Mouse (Mus musculus) large intestine, adult 2 months (tissue): ENCODE results near the gene Ptdss2. TPM values are rescaled to one million over a fixed set of nuclear protein-coding genes. Genes with fewer than 3 reads are reported as not detected.

Source experiments
- DNase-seq: peaks from one replicate; pipeline ENCODE4 v3.0.0-alpha.2; 2012; ENCODE audit warnings: low read depth, low spot score
- WGBS: fragments of 180-500 bp; shearing (Covaris S2); methylation state at CpG from one replicate; pipeline ENCODE4 v1.1.7; 2018; 5-methylcytosine and 5-hydroxymethylcytosine counted together
- polyA plus RNA-seq: library from polyadenylated mRNA; depleted of rRNA; stranded (reverse); fragments of >200 nt; gene quantifications from 2 replicates; pipeline ENCODE4 v1.2.3, GENCODE M21; 2012; rRNA removed

The Ptdss2 gene
- polyA plus RNA-seq, 1 experiment, result 23.6 TPM

- DNase-seq, result no peak
- 68% methylated on average over 3 of the region's 3 CpGs for WGBS
Measured at GRCm38 (mm10) chr7:141204546-141204945, 82.4 kb downstream of the Ptdss2 start.

GRCm38 (mm10) chr7:141205504-141205903, 83.3 kb downstream of the Ptdss2 start:
- no peak for DNase-seq
- WGBS, result 94% methylated on average over 5 of the region's 5 CpGs

DNA sequence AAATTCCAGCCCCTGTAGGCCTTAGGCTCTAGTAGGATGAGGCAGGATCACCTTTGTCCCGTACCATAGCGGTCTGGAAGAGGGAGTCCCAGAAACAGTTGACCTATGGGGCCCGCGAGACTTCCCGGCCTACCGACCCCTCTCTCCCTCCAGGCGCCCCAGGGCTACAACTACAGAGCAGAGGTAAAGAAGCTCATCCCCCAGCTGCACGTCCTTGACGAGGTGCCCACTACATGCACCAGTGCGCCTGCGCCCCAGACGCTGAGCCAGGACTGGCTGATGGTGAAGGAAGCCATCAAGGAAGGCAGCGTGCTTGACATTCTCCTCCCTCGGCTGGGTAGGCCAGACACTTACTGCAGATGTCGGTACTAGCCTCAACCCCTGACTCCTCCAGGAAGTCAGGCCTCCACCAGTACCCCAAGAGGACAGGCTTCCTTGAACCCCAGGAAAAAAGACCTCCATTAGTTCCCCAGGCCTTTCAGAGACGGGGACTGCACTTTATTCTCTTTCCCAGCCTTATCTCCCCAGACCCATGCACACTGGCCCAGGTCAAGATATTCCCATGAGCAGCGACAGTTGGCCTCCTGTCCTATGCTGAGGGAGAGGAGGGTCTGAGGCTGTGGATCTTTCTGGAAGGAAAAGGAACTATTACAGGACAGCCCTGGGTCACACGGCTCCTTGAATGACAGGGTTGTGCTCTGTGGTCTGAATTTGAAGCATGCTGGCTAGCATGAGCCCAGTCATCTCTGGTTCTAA, 84.2 kb downstream of the Ptdss2 start:
- 92% methylated on average over 18 of the region's 18 CpGs for WGBS
- no peak for DNase-seq

Other genes with a start within 250 kb of the Ptdss2 start
- gene Psmd13, start 240.4 kb upstream of the Ptdss2 start, polyA plus RNA-seq, result 79.6 and 86.8 TPM in 2 replicates
- 18.4 and 23.3 TPM in 2 replicates for gene Sirt3, start 240.1 kb upstream of the Ptdss2 start, polyA plus RNA-seq
- 3.4 and 4.4 TPM in 2 replicates for gene Cox8b, start 221.9 kb upstream of the Ptdss2 start, polyA plus RNA-seq
- 93.6 and 138 TPM in 2 replicates for gene Nlrp6, start 201.5 kb upstream of the Ptdss2 start, polyA plus RNA-seq
- 20.5 and 23.1 TPM in 2 replicates for gene Pgghg, start 181.0 kb upstream of the Ptdss2 start, polyA plus RNA-seq
- 0.86 and 0.95 TPM in 2 replicates for gene Ifitm5, start 172.1 kb upstream of the Ptdss2 start, polyA plus RNA-seq
- not detected in 2 replicates for gene Gm45717, start 166.4 kb upstream of the Ptdss2 start, polyA plus RNA-seq
- gene Ifitm2, start 166.4 kb upstream of the Ptdss2 start, polyA plus RNA-seq, result 596 and 675 TPM in 2 replicates
- gene Ifitm1, start 155.2 kb upstream of the Ptdss2 start, polyA plus RNA-seq, result 138 and 161 TPM in 2 replicates
- 306 and 461 TPM in 2 replicates for gene Ifitm3, start 111.6 kb upstream of the Ptdss2 start, polyA plus RNA-seq
- gene Ifitm6, start 104.5 kb upstream of the Ptdss2 start, polyA plus RNA-seq, result 6.3 and 8.3 TPM in 2 replicates
- not detected in 2 replicates for gene Gm17387, start 93.3 kb upstream of the Ptdss2 start, polyA plus RNA-seq
- gene B4galnt4, start 61.3 kb upstream of the Ptdss2 start, polyA plus RNA-seq, result 15.8 and 22.3 TPM in 2 replicates
- 101 and 143 TPM in 2 replicates for gene Pkp3, start 44.2 kb upstream of the Ptdss2 start, polyA plus RNA-seq
- gene Sigirr, start 21.8 kb upstream of the Ptdss2 start, polyA plus RNA-seq, result 41.3 and 41.8 TPM in 2 replicates
- gene Ano9, start 4.6 kb upstream of the Ptdss2 start, polyA plus RNA-seq, result 143 and 205 TPM in 2 replicates
- gene Rnh1, start 50.5 kb downstream of the Ptdss2 start, polyA plus RNA-seq, result 146 and 149 TPM in 2 replicates
- 82.1 and 91.7 TPM in 2 replicates for gene Hras, start 71.6 kb downstream of the Ptdss2 start, polyA plus RNA-seq
- 5.4 and 7.2 TPM in 2 replicates for gene Lrrc56, start 71.8 kb downstream of the Ptdss2 start, polyA plus RNA-seq
- gene Lmntd2, start 91.7 kb downstream of the Ptdss2 start, polyA plus RNA-seq, result 7.2 and 9.4 TPM in 2 replicates
- gene Rassf7, start 93.5 kb downstream of the Ptdss2 start, polyA plus RNA-seq, result 143 and 153 TPM in 2 replicates
- 23.1 and 24.7 TPM in 2 replicates for gene Phrf1, start 106.4 kb downstream of the Ptdss2 start, polyA plus RNA-seq
- 159 and 210 TPM in 2 replicates for gene Irf7, start 144.1 kb downstream of the Ptdss2 start, polyA plus RNA-seq
- 611 and 677 TPM in 2 replicates for gene Cdhr5, start 154.4 kb downstream of the Ptdss2 start, polyA plus RNA-seq
- gene Sct, start 156.8 kb downstream of the Ptdss2 start, polyA plus RNA-seq, result 226 and 321 TPM in 2 replicates
- gene Drd4, start 169.6 kb downstream of the Ptdss2 start, polyA plus RNA-seq, result 0.08 and 0.21 TPM in 2 replicates
- gene Deaf1, start 205.3 kb downstream of the Ptdss2 start, polyA plus RNA-seq, result 17.5 and 19.9 TPM in 2 replicates
- gene Tmem80, start 205.4 kb downstream of the Ptdss2 start, polyA plus RNA-seq, result 33.3 and 37.2 TPM in 2 replicates
- gene Eps8l2, start 216.5 kb downstream of the Ptdss2 start, polyA plus RNA-seq, result 314 and 414 TPM in 2 replicates